Mouse (Mus musculus) heart, postnatal 10 days (tissue): ENCODE data around the gene Duox1. TPM values are rescaled to one million over a fixed set of nuclear protein-coding genes. Genes with fewer than 3 reads are reported as not detected.
"Not testable (repeated sequence)": the region's sequence is repeated elsewhere in the genome, so short reads cannot be mapped to it uniquely, and the experiment has no call there.

Source experiments
- DNase-seq, 2 experiments: peaks; one replicate each; pipeline ENCODE4 v3.0.0; 2021
- intact Hi-C: fragments of 180-260 bp; cut with DNase I; formaldehyde crosslinking; loops from one replicate; pipeline ENCODE4 v1.15.1; 2025
- total RNA-seq, 2 experiments: library from RNA; stranded (reverse); gene quantifications; 2 replicates each; pipeline ENCODE4 v1.2.3; 2021

Gene Duox1
- total RNA-seq, 2 experiments from 2014 or later = 0.22 to 0.26 TPM

DNA sequence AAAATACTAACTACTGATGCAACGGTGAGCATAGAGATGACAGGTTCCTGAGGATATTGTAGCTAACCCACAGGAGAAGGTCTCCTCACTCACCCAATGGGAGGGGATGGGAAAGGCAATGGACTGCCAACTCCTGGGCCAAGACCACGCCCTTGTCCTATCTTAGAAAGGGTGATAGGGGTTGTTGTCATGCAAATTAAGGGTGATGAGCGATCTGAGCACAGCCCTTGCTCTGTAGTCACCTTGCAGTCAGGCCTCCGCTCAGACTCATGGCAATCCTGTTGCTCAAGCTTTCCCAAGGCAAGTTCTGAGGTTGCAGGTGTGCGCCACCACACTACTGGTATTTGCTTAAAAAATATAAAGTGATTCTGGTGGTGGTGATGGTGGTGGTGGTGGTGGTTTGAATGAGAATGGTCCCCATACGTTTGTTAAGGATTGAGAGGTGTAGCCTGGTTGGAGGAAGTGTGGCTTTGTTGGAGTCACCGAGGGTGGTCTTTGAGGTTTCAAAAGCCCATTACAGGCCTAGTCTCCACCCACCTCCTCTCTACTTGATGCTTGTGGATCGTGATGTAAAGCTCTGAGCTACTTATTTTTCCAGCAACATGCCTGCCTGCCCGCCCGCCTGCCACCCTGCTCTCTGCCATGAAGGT is 54.8 kb downstream of the Duox1 start:
- intact Hi-C loops = loop anchor here (10.0 kb wide), 1 partner anchor 395 kb away; the partner anchor contains the start of gene Sqor
- no peak for DNase-seq

DNA sequence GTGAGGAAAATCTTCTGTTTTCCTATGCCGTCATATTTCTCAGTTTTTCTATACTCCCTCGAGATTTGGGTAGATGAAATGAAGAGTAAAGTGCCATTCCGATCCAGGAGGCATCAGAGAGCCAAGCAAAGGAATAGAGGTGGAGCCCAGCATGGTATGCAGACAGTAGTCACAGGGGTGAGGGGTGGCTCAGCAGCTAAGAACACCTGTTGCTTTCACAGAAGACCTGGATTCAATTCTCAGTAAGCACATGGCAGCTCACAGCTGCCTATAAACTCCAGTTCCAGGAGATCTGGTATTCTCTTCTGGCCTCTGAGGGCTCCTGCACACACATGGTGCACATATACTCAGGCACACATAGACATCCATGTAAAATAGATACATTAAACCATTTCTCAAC is 56.6 kb downstream of the Duox1 start:
- intact Hi-C loops = loop anchor here (10.0 kb wide), 1 partner anchor 393 kb away; the partner anchor contains the start of gene Sqor
- no peak for DNase-seq

DNA sequence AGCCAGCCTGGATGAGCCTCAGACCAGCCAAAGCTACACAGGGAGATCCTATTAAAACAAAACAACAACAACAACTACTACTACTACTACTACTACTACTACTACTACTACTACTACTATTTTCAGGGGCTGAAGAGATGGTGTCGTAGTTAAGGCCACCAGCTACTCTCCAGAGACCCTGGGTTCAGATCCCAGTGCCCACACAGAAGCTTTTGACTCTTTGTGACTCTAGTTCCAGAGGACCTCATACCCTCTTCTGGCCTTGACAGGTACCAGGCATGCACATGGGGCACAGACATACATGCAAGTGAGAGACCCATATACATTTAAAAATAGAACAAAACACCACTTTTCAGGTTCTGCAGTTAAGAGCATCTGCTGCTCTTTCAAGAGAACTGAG is 57.1 kb downstream of the Duox1 start:
- DNase-seq = no peak
- intact Hi-C loops = loop anchor here (10.0 kb wide), 1 partner anchor 392 kb away; the partner anchor contains the start of gene Sqor

GRCm38 (mm10) chr2:122374012-122374411 is 58.5 kb downstream of the Duox1 start:
- no peak for DNase-seq
- intact Hi-C loops = loop anchor here (10.0 kb wide), 1 partner anchor 391 kb away; the partner anchor contains the start of gene Sqor

DNA sequence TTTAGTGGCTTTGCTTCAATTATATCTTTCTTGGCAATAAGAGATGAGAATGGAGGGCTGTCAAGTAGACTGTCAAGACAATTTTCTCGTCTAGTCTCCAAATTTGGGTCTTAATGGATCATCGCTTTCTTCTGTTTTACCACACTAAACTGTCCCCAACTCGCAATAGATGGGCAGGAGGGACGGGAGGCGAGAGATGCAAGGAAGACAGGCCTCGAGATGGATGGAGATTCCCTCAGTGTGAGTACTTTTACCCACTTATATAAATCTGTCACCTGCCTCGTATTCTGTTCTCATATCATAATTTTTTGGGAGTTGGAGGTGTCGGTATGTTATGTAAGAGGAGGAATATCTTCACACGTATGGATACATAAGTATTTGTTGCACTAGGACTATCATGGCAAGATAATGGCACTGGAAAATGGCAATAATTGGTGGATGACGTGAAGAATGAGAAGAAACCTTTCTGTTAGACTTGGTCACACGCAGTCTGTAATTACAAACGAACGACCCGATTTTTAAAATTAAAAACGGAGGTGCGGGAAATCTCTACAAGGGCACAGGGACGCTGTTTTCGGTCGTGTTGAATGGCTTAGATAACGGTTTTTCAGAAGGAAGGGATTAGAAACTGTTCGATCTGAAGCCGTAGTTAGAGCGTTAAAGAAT is 59.3 kb downstream of the Duox1 start:
- DNase-seq = no peak
- intact Hi-C loops = loop anchor here (10.0 kb wide), 1 partner anchor 390 kb away; the partner anchor contains the start of gene Sqor

DNA sequence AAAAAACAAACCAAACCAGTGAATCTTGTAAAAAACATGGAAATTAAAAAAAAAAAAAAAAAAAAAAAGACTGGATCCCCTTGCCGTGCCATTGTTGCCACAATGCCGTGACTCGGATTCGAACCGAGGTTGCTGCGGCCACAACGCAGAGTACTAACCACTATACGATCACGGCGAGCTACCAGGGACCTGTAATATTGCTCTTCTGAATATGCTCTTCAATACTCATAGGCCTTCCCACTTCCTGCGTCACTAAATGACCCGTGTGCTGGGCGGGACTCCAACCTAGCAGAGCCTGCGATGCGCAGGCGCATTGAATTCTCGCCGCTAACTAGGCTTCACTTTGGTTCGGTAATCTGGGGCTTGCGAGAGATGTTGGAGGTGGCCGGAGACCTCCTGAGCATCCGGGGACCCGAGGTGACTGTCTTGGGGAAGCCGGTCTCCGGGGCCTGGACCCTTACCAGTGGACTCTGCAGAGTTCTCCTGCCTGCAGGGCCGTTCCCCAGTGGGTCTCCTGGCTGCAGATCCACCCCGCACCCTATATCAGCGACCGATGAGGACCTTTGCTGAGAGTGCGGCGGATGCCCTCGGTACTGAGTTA is 60.0 kb downstream of the Duox1 start:
- intact Hi-C loops = loop anchor here (10.0 kb wide), 1 partner anchor 389 kb away; the partner anchor contains the start of gene Sqor
- peak; percentile 97 for DNase-seq

GRCm38 (mm10) chr2:122376041-122376561 is 60.6 kb downstream of the Duox1 start:
- DNase-seq = peak; percentile 64 to 73
- intact Hi-C loops = loop anchor here (10.0 kb wide), 1 partner anchor 389 kb away; the partner anchor contains the start of gene Sqor

DNA sequence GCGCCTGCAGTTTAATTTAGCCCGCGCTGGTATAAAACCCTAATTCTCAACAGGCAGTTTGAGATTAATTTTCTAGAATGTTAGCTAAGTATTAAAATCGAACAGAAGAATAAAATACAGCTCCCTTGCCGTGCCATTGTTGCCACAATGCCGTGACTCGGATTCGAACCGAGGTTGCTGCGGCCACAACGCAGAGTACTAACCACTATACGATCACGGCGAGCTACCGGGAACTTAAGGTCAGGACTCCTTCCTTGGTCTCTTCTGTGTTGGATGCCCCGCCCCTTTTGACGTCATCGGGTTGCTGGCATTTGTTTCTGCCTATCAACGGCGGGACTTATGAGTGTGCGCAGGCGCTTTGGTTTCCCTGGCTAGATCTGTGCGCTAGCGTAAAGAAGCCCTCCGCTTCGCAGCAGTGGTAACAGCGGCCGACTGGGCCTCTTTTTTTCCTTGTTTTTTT is 61.8 kb downstream of the Duox1 start:
- DNase-seq = peak; percentile 97 to 99
- intact Hi-C loops = loop anchor here (10.0 kb wide), 1 partner anchor 388 kb away; the partner anchor contains the start of gene Sqor

DNA sequence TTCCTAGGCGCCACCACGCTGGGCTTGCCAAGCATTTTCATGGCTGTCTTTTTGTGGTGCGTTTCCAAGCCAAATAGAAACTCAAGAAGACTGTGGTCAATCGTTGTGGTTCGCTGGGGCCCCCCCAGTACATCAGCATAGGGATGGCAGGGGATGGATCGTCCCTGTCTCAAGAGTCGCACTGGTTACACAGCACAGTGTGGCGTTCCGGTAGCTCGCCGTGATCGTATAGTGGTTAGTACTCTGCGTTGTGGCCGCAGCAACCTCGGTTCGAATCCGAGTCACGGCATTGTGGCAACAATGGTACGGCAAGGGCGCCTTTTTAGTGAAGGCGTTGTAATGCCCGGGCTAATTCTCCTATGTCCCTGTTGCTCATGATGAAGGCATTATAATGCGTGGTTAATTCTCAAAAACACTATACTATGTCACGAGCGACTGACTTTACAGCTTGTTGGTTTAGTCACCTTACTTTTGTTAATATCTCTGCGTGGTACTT is 62.3 kb downstream of the Duox1 start:
- peak; percentile 76 to 82 for DNase-seq
- intact Hi-C loops = loop anchor here (1.0 to 10.0 kb wide), 2 partner anchors 29 to 387 kb away; partner anchors contain the start of gene Sqor

DNA sequence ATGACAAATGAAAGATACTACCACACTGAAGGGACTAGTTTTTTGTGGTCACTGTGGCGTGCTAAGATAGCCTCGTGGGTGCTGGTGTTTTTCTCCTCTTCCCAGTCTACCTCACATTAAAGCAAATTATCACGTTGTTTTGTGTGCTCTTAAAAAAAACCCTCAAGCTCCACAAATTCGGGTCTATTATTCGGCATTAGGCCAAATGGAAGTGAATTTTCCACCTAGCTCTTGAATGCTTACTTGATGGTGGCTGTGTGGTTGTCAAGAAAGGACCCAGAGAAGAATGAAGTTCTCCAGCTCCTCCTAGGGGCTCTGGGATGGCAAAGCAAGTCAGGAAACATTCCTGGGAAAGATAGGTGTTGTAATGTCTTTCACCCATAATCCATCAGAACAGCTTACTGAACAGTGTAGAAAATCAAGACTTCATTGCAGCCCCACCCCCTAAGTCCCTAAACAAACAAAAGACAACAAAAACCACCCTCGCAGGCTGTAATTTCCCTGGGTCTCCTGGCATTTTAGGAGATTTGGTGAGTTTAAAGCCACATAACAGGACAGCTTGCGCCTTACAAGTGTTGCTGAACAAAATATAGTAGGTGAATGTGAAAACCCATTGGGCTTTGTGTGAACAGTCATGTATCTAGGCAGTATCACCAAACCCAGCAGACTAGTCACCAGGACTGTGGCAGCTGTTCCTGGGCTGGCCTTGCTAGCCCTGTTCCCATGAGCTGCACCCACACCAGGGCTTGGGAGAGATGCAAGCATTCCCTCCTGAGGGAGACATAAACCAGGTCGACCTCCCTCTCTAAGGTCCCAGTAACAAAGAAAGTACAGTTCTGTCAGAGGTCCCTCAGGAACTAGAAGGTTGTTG is 63.2 kb downstream of the Duox1 start:
- intact Hi-C loops = loop anchor here (1.0 to 10.0 kb wide), 2 partner anchors 30 to 386 kb away; partner anchors contain the start of gene Sqor
- peak; percentile 47 to 64 for DNase-seq

DNA sequence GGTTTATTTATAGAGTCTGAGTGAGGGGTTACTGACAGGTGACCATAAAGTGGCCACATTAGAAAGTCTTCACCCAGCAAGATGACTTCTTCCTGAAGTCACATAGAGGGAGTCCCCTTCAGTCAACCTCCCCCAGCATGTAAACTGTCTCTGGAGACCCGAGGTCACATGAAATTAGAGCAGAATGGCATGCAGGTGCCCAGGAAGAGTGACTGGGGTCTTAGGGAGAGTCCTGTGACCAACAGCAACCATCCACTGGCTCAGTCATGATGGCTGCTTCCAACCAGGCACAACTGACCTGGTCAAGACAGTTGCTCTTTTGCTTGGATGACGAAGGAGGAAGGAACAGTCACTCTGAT is 63.8 kb downstream of the Duox1 start:
- no peak for DNase-seq
- intact Hi-C loops = loop anchor here (10.0 kb wide), 1 partner anchor 386 kb away; the partner anchor contains the start of gene Sqor

DNA sequence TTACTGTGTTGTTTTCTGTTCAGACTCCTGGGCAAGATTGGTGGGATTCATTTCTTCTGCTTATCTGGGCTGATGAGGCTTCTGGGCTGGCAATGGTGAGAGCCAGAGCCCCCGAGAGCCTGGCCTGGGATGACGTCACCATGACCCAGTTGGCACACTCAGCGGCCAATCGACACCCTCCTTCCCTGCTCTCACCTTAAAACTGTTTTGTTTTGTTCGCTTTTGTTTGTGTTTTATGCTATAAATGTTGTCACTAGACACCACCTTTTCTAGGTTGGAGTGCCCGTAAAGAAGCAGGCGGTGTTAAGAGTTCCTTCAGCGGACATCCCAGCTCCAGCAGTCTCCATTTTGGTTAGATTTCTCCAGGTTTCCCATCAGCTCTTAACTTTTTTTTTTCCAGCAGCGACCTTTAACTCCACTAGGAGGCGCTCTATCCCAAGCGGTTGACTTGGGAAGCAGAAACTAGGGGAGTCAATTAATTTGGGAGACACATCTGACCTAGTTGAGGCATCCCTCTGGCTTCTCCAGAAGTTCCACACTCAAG is 65.4 kb downstream of the Duox1 start:
- intact Hi-C loops = loop anchor here (1.0 to 10.0 kb wide), 5 partner anchors 70 to 244 kb away; no protein-coding TSS in a partner anchor
- DNase-seq = peak; percentile 71 to 81

- DNase-seq = peak; percentile 16 to 64
- intact Hi-C loops = loop anchor here (2.0 to 10.0 kb wide), 3 partner anchors 71 to 243 kb away; no protein-coding TSS in a partner anchor
These were observed 66.0 kb downstream of the Duox1 start for GRCm38 (mm10) chr2:122381329-122382103.

- intact Hi-C loops = loop anchor here (5.0 to 10.0 kb wide), 2 partner anchors 70 to 243 kb away; no protein-coding TSS in a partner anchor
- DNase-seq = no peak
These were observed 66.6 kb downstream of the Duox1 start for GRCm38 (mm10) chr2:122382121-122382520.

DNA sequence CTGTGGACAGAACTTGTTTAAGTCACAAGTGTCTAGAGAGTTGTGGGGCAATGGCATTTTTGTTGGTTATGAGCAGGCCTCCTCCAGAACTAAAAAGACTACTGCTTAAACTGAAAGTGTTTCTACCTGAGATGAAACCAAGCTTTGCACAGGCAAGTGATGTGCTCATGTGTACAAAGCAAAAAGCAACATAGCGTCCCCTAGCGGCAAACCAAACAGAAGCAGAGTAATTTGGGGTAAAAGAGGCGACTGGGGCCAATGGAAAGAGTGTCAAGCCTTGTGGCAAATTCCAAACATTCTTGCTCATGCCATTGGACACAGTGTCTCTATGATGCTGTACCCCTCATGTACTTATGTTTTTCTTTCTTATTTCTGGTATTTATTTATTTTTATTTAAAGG is 69.6 kb downstream of the Duox1 start:
- no peak for DNase-seq
- intact Hi-C loops = loop anchor here (10.0 kb wide), 1 partner anchor 240 kb away; no protein-coding TSS in a partner anchor

- not testable (repeated sequence) for DNase-seq
- intact Hi-C loops = loop anchor here (10.0 kb wide), 1 partner anchor 238 kb away; no protein-coding TSS in a partner anchor
These were observed 71.7 kb downstream of the Duox1 start for GRCm38 (mm10) chr2:122387135-122387534.

GRCm38 (mm10) chr2:122396150-122396549 is 80.7 kb downstream of the Duox1 start:
- intact Hi-C loops = no loop called here
- DNase-seq = no peak
